Mouse (Mus musculus): Measurements from ENCODE around the gene Patj.
"Not testable (repeated sequence)": the region's sequence is repeated elsewhere in the genome, so short reads cannot be mapped to it uniquely, and the experiment has no call there.

Gene Patj

GRCm38 (mm10) chr4:98566741-98567140, 171.2 kb downstream of the Patj start:
- no peak for DNase-seq (ENCODE audit: low read depth in 2 of 2, low spot score in 2 of 2)

DNA sequence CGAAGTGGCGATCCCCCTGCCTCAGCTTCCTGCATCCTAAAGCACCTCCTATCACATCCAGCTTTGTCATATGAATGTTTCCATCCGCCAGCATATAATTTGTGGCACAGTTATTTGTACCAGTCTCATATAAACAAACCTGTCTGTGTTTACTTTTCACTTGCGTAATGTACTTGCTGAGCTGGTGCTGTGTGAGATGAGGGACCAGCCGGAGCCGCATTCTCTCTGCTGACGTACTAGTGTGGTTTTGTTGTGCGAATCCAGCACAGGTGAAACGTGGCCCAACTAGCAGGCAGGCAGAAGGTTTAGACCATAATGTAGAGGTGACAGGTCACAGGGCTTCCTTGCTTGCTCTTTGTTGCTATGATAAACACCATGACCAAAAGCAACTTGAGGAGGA, 171.9 kb downstream of the Patj start:
- DNase-seq (ENCODE audit: low read depth in 2 of 2, low spot score in 2 of 2), result no peak

- no peak for DNase-seq (ENCODE audit: low read depth in 2 of 2, low spot score in 2 of 2)
These were observed 174.3 kb downstream of the Patj start for GRCm38 (mm10) chr4:98569904-98570303.

DNA sequence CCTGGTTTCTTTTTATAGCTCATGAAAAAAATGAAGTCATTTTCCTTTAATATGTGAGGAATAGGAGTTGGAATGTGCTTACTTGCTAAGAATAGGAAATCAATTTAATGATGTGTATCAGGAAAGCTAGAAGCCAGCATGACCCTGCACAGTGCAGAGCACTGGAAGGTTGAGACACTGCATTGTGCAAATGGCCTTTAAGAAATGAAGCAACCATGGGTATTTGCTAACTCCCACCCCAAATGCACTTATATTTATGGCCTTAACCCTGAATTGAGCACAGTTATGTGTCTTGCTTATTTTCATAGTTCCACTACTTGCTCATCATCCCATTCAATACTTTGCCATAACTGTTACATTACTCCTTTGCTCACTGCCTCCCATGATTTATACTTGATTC, 181.7 kb downstream of the Patj start:
- no peak for DNase-seq (ENCODE audit: low read depth in 2 of 2, low spot score in 2 of 2)

- DNase-seq (ENCODE audit: low read depth in 2 of 2, low spot score in 2 of 2), result no peak
These were observed 182.5 kb downstream of the Patj start for GRCm38 (mm10) chr4:98577957-98578541.

GRCm38 (mm10) chr4:98581456-98581855, 185.9 kb downstream of the Patj start:
- no peak for DNase-seq (ENCODE audit: low read depth in 2 of 2, low spot score in 2 of 2)

- no peak for DNase-seq (ENCODE audit: low read depth in 2 of 2, low spot score in 2 of 2)
These were observed 188.4 kb downstream of the Patj start for GRCm38 (mm10) chr4:98584023-98584422.

DNA sequence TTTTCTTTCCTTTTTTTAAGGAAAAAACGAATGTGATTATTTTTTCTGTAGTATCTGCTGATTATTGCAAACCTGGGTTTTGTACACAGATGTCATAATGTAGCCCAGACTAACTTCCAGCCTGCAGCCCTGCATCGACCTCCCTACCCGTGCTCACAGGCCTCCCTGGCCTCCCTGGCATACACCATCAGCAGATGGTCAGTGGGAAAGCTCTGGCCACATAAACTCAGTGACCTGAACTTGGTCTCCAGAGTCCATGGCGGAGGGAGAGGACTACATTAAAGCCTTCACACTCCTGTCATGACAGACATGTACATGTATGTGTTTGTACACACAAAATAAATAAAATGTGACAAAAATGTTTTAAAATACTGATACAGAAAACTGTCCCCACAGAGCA, 190.7 kb downstream of the Patj start:
- DNase-seq (ENCODE audit: low read depth in 2 of 2, low spot score in 2 of 2), result no peak

DNA sequence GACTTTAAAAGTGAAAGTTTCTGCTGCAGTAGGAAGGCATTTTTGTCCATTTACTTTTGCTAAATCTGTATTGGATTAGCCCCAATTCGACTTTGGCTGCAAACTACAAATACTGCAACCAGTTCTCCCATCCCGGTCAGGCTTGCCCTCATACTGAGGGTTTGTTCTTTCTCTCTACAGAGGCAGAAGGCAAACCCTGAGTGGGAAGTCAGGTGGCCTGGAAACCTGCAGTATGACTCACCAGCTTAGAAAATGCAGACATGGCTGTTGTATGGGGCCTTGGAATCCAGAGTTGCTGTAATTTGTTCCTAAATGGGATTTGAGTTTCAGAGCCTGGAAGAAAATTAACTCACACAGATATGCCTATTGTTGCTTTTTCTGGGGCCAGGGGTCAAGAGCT, 192.1 kb downstream of the Patj start:
- DNase-seq (ENCODE audit: low read depth in 2 of 2, low spot score in 2 of 2), result no peak

DNA sequence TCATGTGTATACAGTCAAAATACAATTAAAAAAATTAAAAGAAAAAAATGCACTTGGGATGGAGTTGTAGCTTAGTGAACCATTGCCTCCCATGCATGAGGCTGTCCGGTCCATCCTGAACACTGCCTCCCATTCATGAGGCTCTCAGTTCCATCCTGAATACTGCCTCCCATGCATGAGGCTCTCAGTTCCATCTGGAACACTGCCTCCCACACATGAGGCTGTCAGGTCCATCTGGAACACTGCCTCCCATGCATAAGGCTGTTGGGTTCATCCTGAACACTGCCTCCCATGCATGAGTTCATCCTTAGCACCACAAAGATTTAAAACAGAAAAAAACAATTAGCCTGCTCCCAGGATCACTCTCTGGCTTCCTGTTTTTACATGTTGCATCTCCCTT, 198.4 kb downstream of the Patj start:
- no peak for DNase-seq (ENCODE audit: low read depth in 2 of 2, low spot score in 2 of 2)

DNA sequence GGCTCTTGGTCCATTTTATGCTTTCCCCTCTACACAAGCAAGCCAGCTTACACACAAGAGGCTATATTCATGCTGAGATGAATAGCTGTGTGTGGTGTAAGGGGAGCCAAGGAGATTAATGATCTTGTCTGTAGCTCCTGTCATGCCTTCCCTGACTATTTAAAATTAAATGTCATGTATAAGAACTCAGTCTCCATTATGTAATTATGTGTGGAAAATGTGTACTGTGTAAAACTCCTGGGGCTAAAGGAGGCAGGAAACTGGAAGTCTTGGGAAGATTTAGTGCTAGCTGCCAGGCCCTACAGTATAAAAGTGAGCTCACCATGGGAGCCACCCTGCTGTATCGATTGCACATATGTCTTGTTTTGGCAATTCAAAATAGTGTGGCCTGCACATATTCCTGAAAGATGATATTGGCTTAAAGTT, 203.0 kb downstream of the Patj start:
- DNase-seq (ENCODE audit: low read depth in 2 of 2, low spot score in 2 of 2), result no peak

- DNase-seq (ENCODE audit: low read depth in 2 of 2, low spot score in 2 of 2), result no peak
These were observed 203.8 kb downstream of the Patj start for GRCm38 (mm10) chr4:98599358-98599757.

DNA sequence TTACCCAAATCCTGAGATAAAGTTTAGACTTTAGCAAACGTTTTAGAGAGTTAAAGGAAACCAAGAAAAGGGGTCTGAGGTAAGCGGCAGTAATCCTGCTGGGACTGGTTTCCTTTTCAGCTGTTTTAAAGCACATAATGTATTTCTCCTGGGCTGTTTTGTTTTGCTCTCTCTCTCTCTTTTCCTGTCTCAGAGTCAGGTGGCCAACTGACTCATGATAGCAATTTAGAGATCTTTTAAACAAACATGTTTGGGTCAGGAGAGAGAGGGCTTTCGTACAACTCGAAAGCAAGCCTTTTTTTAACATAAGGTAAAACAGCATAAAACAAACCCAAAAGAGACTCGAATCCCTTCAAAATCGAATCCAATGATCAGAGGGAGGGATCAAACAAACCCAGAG, 207.5 kb downstream of the Patj start:
- DNase-seq (ENCODE audit: low read depth in 2 of 2, low spot score in 2 of 2), result no peak

DNA sequence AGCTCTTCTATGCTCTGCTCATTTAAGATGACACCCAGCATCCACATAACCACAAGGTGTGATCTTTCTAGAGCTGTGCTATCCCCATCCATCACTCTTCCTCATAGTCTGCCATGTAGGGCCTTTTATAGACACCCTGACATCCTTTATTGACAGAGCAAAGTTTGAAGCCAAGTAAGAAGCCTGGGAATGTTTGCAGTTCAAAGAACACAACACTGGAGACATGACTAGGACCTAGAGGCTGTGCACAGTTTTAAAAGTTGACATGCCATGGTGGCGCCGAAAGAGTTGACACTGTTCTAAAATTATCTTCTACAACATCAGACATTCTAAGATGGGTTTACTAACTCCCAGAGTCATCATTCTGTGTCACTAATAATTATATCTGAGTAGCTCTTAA, 214.9 kb downstream of the Patj start:
- no peak for DNase-seq (ENCODE audit: low read depth in 2 of 2, low spot score in 2 of 2)

- no peak for DNase-seq (ENCODE audit: low read depth in 2 of 2, low spot score in 2 of 2)
These were observed 218.8 kb downstream of the Patj start for GRCm38 (mm10) chr4:98614395-98614794.

- DNase-seq (ENCODE audit: low read depth in 2 of 2, low spot score in 2 of 2), result no peak
These were observed 223.6 kb downstream of the Patj start for GRCm38 (mm10) chr4:98619199-98619598.

- DNase-seq (ENCODE audit: low read depth in 2 of 2, low spot score in 2 of 2), result no peak
These were observed 225.6 kb downstream of the Patj start for GRCm38 (mm10) chr4:98620986-98621784.

DNA sequence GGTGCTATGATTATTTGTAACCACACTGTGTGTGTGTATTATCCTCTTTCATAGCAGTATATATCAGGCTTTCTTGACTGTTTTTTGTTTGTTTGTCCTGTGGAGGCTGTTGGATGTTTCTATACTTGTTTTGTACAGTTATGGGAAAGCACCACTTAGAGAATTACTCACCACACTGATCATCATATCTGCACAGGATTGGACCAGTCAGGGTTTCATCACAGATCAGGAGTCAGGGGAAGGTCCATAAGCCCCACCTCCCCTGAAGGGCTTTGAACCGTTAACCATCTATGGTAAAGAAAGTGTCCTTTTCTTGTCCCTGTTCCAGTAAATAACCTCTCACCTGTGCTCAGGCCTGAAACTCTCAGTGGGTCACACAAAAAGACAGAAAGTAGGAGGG, 226.6 kb downstream of the Patj start:
- DNase-seq (ENCODE audit: low read depth in 2 of 2, low spot score in 2 of 2), result no peak

DNA sequence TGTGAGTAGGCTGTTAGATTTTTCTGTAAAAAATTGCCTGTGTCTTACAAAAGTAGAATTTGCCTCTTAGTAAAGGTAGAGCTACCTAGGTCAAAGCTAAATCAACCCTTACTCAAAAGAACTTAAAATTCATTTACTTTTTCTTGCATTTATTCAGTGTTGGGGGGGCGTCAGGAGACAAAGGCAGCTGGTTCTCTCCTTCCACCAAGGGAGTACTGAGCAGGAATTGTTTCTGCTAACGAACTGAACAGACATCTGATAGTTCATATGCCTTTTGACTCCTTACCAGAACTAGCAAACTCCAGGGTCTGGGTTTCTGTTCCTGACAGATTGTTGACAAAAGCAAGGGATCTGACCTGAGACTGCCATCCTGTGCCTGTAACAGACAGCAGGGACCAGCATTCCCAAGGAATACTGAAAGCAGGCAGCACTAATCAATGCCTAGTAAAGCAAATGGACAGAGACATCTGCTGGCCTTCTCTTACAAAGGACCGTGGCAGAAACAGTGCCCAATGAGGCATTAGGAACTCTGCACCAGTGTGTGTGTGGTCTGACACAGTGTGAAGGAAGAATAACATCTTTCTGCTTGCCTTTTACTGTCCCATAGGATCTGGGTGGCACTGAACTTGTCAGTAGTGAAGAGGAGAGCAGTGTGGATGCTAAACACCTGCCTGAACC, 227.6 kb downstream of the Patj start:
- DNase-seq (ENCODE audit: low read depth in 2 of 2, low spot score in 2 of 2), result no peak

GRCm38 (mm10) chr4:98628286-98628685, 232.7 kb downstream of the Patj start:
- DNase-seq (ENCODE audit: low read depth in 2 of 2, low spot score in 2 of 2), result no peak

GRCm38 (mm10) chr4:98629217-98629616, 233.6 kb downstream of the Patj start:
- not testable (repeated sequence) for DNase-seq (ENCODE audit: low read depth in 2 of 2, low spot score in 2 of 2)

DNA sequence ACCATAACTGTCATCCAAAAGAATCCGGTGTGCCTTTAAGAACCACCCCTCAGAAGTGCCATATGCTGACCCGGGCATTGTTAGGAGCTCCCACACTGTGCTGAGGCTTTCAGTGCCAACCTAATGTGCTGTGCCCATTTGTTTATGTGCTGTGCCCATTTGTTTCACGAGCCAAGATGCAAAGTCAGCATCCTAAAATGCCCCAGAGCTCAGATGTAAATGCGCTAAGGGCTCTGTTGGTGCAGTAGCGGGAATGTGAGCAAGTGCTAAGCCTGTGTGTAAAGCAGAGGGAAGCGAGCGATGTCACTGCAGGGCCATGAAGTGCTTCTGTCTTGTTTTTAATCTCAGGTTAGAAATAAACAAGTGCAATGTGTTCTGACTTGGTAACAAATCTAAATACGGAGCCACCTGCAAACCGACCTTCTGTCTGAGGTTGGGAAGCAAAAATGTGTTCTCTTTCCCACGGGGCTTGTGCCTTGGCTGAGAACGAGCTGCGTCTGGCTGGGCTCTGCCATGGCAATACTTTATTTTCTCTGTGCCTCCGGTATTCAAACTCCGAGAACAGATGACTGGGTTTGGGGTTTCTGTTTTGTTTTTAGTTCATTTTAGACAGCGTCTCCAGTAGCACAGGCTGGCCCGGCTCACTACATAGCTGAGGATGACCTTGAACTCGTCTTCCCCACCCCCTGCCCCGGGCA, 239.7 kb downstream of the Patj start:
- no peak for DNase-seq (ENCODE audit: low read depth in 2 of 2, low spot score in 2 of 2)
